Mouse (Mus musculus) thymus, adult 2 months (tissue): ENCODE data around the gene Cmss1. TPM values are rescaled to one million over a fixed set of nuclear protein-coding genes. Genes with fewer than 3 reads are reported as not detected.

Experiments used
- DNase-seq: peaks from one replicate; pipeline ENCODE4 v3.0.0; 2021
- H3K27ac ChIP-seq: fragments of 200-500 bp; 2 replicates; pipeline ENCODE4 v1.5.1; 2012; ENCODE audit warnings: low read length, control low read depth; ENCODE audit not compliant: control insufficient read depth, insufficient read depth
- H3K27me3 ChIP-seq: fragments of 200-500 bp; 2 replicates; pipeline ENCODE4 v1.6.1; 2012; ENCODE audit warnings: mild to moderate bottlenecking, low read length, moderate library complexity, mixed read lengths; ENCODE audit not compliant: control insufficient read depth, insufficient read depth
- H3K36me3 ChIP-seq: fragments of 200-500 bp; 2 replicates; pipeline ENCODE4 v1.6.1; 2012; ENCODE audit warnings: mild to moderate bottlenecking, low read length, moderate library complexity; ENCODE audit not compliant: control insufficient read depth, insufficient read depth
- H3K4me1 ChIP-seq: fragments of 200-500 bp; replicated peaks from 2 replicates; pipeline ENCODE4 v1.6.1; 2012; ENCODE audit warnings: low read length; ENCODE audit not compliant: control insufficient read depth, insufficient read depth
- H3K4me3 ChIP-seq: fragments of 200-500 bp; 2 replicates; pipeline ENCODE4 v1.5.1; 2012; ENCODE audit warnings: mild to moderate bottlenecking, low read length, control low read depth, moderate library complexity; ENCODE audit not compliant: control insufficient read depth, insufficient read depth
- CTCF ChIP-seq: fragments of 200-500 bp; IDR thresholded peaks from 2 replicates; pipeline ENCODE4 v1.5.1; 2012; ENCODE audit warnings: mild to moderate bottlenecking, control low read depth, low read length, moderate library complexity, borderline replicate concordance; ENCODE audit not compliant: control insufficient read depth, poor library complexity, insufficient read depth; ENCODE audit errors: extremely low read depth
- POLR2A ChIP-seq: fragments of 200-500 bp; IDR thresholded peaks from 2 replicates; pipeline ENCODE4 v1.6.1; 2012; ENCODE audit warnings: mild to moderate bottlenecking, low read length, control low read depth, moderate library complexity; ENCODE audit not compliant: control insufficient read depth, poor library complexity, insufficient read depth; ENCODE audit errors: extremely low read depth
- WGBS: fragments of 180-500 bp; shearing (Covaris S2); methylation state at CpG from one replicate; pipeline ENCODE4 v1.1.7; 2018; 5-methylcytosine and 5-hydroxymethylcytosine counted together
- polyA plus RNA-seq: library from polyadenylated mRNA; depleted of rRNA; stranded (reverse); fragments of >200 nt; gene quantifications from 2 replicates; pipeline ENCODE4 v1.2.3, GENCODE M21; 2012

Gene Cmss1
- polyA plus RNA-seq, 1 experiment, result 6.2 TPM

DNA sequence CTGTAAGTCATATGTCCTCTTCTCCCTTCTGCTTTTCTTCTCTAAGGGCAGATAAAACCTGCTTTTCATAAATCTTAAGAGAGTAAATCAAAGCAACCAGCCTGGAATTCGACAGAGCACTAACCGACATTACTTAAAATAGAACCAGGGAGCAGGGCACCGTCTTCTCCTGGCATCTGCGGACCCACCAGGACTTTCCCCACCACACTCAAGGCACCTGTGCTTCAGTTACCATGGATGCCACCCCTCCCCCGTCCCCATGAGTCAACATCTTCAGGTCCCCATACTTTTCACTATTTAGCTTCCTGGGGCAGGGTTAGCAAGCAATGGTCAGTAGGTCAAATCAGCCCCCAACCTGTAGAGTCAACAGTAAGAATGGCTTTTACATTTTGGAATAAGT lies 177.7 kb downstream of the Cmss1 start:
- no peak for DNase-seq
- WGBS, result 73% methylated on average over 5 of the region's 5 CpGs
- H3K27me3 ChIP-seq, result no peaks in the 10 kb centered on the region
- TF ChIP-seq CTCF (no peak), POLR2A (no peak)
- no peak overlapping the region for H3K27ac ChIP-seq
- no peaks in the 10 kb centered on the region for H3K36me3 ChIP-seq
- peaks cover 3% of the 10 kb centered on the region; the same call in 1 of the 2 replicates for H3K4me1 ChIP-seq
- no peak overlapping the region for H3K4me3 ChIP-seq

- Histone ChIP-seq H3K36me3 (no peaks in the 10 kb centered on the region), H3K27ac (no peak overlapping the region)
- 94% methylated on average over 7 of the region's 7 CpGs for WGBS
These were observed 179.0 kb downstream of the Cmss1 start for GRCm38 (mm10) chr16:57427516-57428285.

DNA sequence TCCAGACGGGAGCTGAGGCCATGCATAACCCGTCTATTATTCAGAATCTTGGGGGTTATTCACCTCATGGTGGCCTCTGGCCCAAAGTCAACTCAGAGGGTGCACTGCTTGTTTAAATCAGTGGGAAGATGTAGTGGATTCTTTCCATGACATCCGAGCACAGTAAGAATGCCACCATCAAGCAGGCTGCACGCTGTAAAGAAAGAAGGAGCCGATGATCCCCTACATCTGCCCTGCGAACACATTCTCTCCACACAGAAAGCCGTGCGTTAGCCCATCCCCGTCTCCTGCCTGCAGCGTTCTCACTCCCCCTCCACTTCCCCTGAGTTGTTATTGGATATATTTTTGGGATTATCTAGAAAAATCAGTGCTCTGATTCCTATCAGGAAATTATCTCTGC lies 180.0 kb downstream of the Cmss1 start:
- 95% methylated on average over 10 of the region's 10 CpGs for WGBS
- DNase-seq, result no peak
- Histone ChIP-seq H3K4me3 (no peak overlapping the region), H3K36me3 (no peaks in the 10 kb centered on the region), H3K27ac (no peak overlapping the region), H3K27me3 (no peaks in the 10 kb centered on the region), H3K4me1 (peaks cover 13% of the 10 kb centered on the region)
- TF ChIP-seq POLR2A (no peak), CTCF (no peak)

More at GRCm38 (mm10) chr16:57427516-57428285, 179.0 kb downstream of the Cmss1 start:
- Histone ChIP-seq H3K4me3 (no peak overlapping the region), H3K27me3 (no peaks in the 10 kb centered on the region), H3K4me1 (peaks cover 10% of the 10 kb centered on the region)
- DNase-seq, result no peak
- TF ChIP-seq CTCF (no peak), POLR2A (no peak)

DNA sequence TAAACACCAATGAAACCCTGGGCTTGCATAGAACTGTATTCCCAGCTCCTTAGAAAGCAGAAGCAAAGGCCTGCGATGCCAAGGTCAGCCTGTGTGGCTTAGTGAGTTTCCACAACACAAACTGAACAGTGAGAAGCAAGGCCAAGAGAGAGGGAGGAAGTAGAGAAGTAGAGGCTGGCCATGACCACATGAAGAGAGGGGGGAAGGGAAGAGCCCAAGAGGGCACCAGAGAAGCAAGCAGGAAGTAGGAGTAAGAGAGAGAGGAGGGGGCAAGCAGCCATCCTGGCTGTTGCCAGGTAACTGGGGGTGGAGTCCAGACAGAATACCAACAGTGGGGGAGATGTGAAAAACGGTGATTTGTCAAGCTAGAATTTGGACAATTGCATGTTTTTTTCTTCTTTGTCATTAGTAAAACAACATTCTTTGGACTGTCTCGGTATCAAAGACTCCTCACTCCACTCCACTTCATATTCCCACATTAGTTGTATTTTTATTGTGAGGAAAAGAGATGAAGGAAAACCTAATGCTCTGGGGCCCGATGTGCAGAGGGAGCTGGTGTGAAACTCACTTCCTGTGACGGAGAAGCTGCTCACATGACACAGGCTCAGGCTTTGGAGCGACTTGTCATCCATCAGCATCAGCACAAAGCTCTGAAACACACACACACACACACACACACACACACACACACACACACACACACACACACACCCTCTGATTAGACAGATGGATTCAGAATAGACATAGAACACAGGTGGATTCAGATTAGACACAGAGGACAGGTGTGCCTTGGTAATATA lies 183.5 kb downstream of the Cmss1 start:
- H3K4me3 ChIP-seq, result no peak overlapping the region
- TF ChIP-seq CTCF (no peak), POLR2A (no peak)
- H3K36me3 ChIP-seq, result no peaks in the 10 kb centered on the region
- no peaks in the 10 kb centered on the region for H3K27me3 ChIP-seq
- 28% methylated on average over 6 of the region's 6 CpGs for WGBS
- H3K4me1 ChIP-seq, result peaks cover 12% of the 10 kb centered on the region
- peak; percentile 60 for DNase-seq
- peak overlapping the region; percentile 2 for H3K27ac ChIP-seq

GRCm38 (mm10) chr16:57421680-57422417 lies 184.8 kb downstream of the Cmss1 start:
- 18% methylated on average over 7 of the region's 7 CpGs for WGBS
- TF ChIP-seq POLR2A (no peak), CTCF (no peak)
- no peak overlapping the region for H3K4me3 ChIP-seq
- H3K27me3 ChIP-seq, result no peaks in the 10 kb centered on the region
- H3K27ac ChIP-seq, result no peak overlapping the region
- H3K4me1 ChIP-seq, result peaks cover 12% of the 10 kb centered on the region
- no peaks in the 10 kb centered on the region for H3K36me3 ChIP-seq
- DNase-seq, result no peak

- 56% methylated on average over 8 of the region's 8 CpGs for WGBS
- Histone ChIP-seq H3K36me3 (no peaks in the 10 kb centered on the region), H3K27ac (no peak overlapping the region), H3K4me1 (peaks cover 12% of the 10 kb centered on the region), H3K27me3 (no peaks in the 10 kb centered on the region), H3K4me3 (no peak overlapping the region)
- TF ChIP-seq CTCF (no peak), POLR2A (no peak)
- DNase-seq, result no peak
These were observed 185.7 kb downstream of the Cmss1 start for GRCm38 (mm10) chr16:57420773-57421556.
